Comparison of ENCODE assay signal across 9 mouse cellular contexts in genomic region chr4:41606784-41607183, GRCm38 (mm10). TPM values are rescaled to one million over a fixed set of nuclear protein-coding genes. Genes with fewer than 3 reads are reported as not detected.
DNase-seq lines count a peak whose midpoint lies in the region; ATAC-seq and TF ChIP-seq lines count a peak whose summit lies in the region.
"Had no signal": no experiment of that assay in that cellular context is flagged by ENCODE, and none has a peak within 500 bp of the region (broad histone marks: within the 10 kb centered on the region; RNA-seq: fewer than 3 reads in every experiment).

No protein-coding gene starts in this region.

- H3K4me2 ChIP-seq in hindbrain, embryonic 14.5 days (replicated peaks): no peak overlapping the region
- H3K4me2 ChIP-seq: limb, embryonic 15.5 days had no signal

- intact Hi-C loops in left cerebral cortex, postnatal 36 days (cut with DNase I): no loop called here

- no peaks in the 10 kb centered on the region for H3K36me3 ChIP-seq in hindbrain, embryonic 10.5 days
- no peaks in the 10 kb centered on the region for H3K36me3 ChIP-seq in hindbrain, embryonic 14.5 days (replicated peaks; ENCODE audit: control insufficient read depth, insufficient read depth)
- H3K36me3 ChIP-seq in G1E (replicated peaks): no peaks in the 10 kb centered on the region
- H3K36me3 ChIP-seq: limb, embryonic 15.5 days had no signal

- no peak overlapping the region for H3K4me3 ChIP-seq in hindbrain, embryonic 10.5 days
- no peak overlapping the region for H3K4me3 ChIP-seq in hindbrain, embryonic 14.5 days (replicated peaks; ENCODE audit: low read length)
- no peak overlapping the region for H3K4me3 ChIP-seq in G1E (ENCODE audit: low read depth, low read length)
- H3K4me3 ChIP-seq: limb, embryonic 15.5 days had no signal

- H3K9ac ChIP-seq in hindbrain, embryonic 14.5 days: no peak overlapping the region
- H3K9ac ChIP-seq: limb, embryonic 15.5 days had no signal

- TF ChIP-seq CTCF in G1E (IDR thresholded peaks at IDR 0.05; ENCODE audit: low read depth, low read length): no peak

- peak; percentile 58 for DNase-seq in hindbrain, embryonic 10.5 days (ENCODE audit: low spot score)
- no peak for DNase-seq in hindbrain, embryonic 14.5 days (ENCODE audit: low spot score)
- peak; percentile 22 for DNase-seq in G1E (ENCODE audit: low spot score)
- DNase-seq in embryo, embryonic 11 days: peak; percentile 81
- peak; percentile 78 for DNase-seq in lung, postnatal 14 days
- no peak for DNase-seq in layer of hippocampus, adult 11-12 months (ENCODE audit: low spot score)
- no peak for DNase-seq in left cerebral cortex, postnatal 36 days (ENCODE audit: low spot score in 2 of 2)

- H3K27ac ChIP-seq in hindbrain, embryonic 10.5 days: no peak overlapping the region
- H3K27ac ChIP-seq in hindbrain, embryonic 14.5 days: no peak overlapping the region
- H3K27ac ChIP-seq: limb, embryonic 15.5 days had no signal

- peaks cover 13% of the 10 kb centered on the region for H3K27me3 ChIP-seq in hindbrain, embryonic 10.5 days (ENCODE audit: insufficient read depth, poor library complexity, severe bottlenecking)
- no peaks in the 10 kb centered on the region for H3K27me3 ChIP-seq in hindbrain, embryonic 14.5 days (ENCODE audit: control insufficient read depth, insufficient read depth, low read length)
- peaks cover 18% of the 10 kb centered on the region; the same call in 1 of the 2 replicates for H3K27me3 ChIP-seq in G1E (ENCODE audit: insufficient read depth, low read length)

- no peaks in the 10 kb centered on the region for H3K9me3 ChIP-seq in hindbrain, embryonic 10.5 days
- H3K9me3 ChIP-seq in hindbrain, embryonic 14.5 days (ENCODE audit: control insufficient read depth, low read length): no peaks in the 10 kb centered on the region
- H3K9me3 ChIP-seq in G1E (replicated peaks): no peaks in the 10 kb centered on the region
- H3K9me3 ChIP-seq: limb, embryonic 15.5 days had no signal

- peaks cover 32% of the 10 kb centered on the region for H3K4me1 ChIP-seq in hindbrain, embryonic 10.5 days (replicated peaks)
- peaks cover 10% of the 10 kb centered on the region; the same call in 1 of the 2 replicates for H3K4me1 ChIP-seq in hindbrain, embryonic 14.5 days (replicated peaks; ENCODE audit: control insufficient read depth, insufficient read depth, low read length)
- no peaks in the 10 kb centered on the region for H3K4me1 ChIP-seq in G1E (ENCODE audit: insufficient read depth, low read depth, low read length)
- H3K4me1 ChIP-seq: limb, embryonic 15.5 days had no signal

- ATAC-seq in hindbrain, embryonic 14.5 days (ENCODE audit: low FRiP score): no peak
- no peak for ATAC-seq in G1E (ENCODE audit: extremely low read depth, insufficient number of reproducible peaks, low FRiP score, poor library complexity, severe bottlenecking)
- no peak for ATAC-seq in inflammation-experienced regulatory T-cells, adult 6 months

- WGBS in hindbrain, embryonic 10.5 days: 36% methylated on average over 4 of the region's 4 CpGs
- 55% methylated on average over 4 of the region's 4 CpGs for WGBS in hindbrain, embryonic 14.5 days

RNA-seq across cellular contexts. Expression of gene Enho, which starts 33.3 kb away (rescaled TPM):
- polyA plus RNA-seq in hindbrain, embryonic 10.5 days (2016; fragmentation: Nextera tagmentation; extraction: Ambion mirVana): 27.3 and 50.9 TPM in 2 replicates
- 127 and 130 TPM in 2 replicates for polyA plus RNA-seq in hindbrain, embryonic 14.5 days (2014; fragmentation: Nextera tagmentation; extraction: Ambion mirVana)
- not detected in 2 replicates for total RNA-seq in G1E (2014; fragmentation: Nextera tagmentation)
- total RNA-seq in G1E (2017): 0.22 TPM in 1 of 2 replicates, not detected in the other
- not detected in 2 replicates for polyA plus RNA-seq in G1E (2012)
- 10 to 100 TPM; 60.1 to 71.2 TPM for total RNA-seq in left cerebral cortex, postnatal 36 days (2021)
- not detected for polyA plus RNA-seq in inflammation-experienced regulatory T-cells, adult 6 months (2017; shearing (Covaris generic))

RNA-seq across cellular contexts. Expression of gene Dnaic1, which starts 37.2 kb away (rescaled TPM):
- polyA plus RNA-seq in hindbrain, embryonic 10.5 days (2016; fragmentation: Nextera tagmentation; extraction: Ambion mirVana): 1.4 and 4.3 TPM in 2 replicates
- 2.0 and 2.3 TPM in 2 replicates for polyA plus RNA-seq in hindbrain, embryonic 14.5 days (2014; fragmentation: Nextera tagmentation; extraction: Ambion mirVana)
- total RNA-seq in G1E (2014; fragmentation: Nextera tagmentation) (not detected in 2 replicates), G1E (2017) (0.23 TPM in 1 of 2 replicates, not detected in the other)
- polyA plus RNA-seq in G1E (2012): not detected in 2 replicates
- total RNA-seq in left cerebral cortex, postnatal 36 days (2021): 1 to 10 TPM; 9.4 to 10.0 TPM
- not detected for polyA plus RNA-seq in inflammation-experienced regulatory T-cells, adult 6 months (2017; shearing (Covaris generic))

RNA-seq across cellular contexts. Expression of gene Fam219a, which starts 37.4 kb away (rescaled TPM):
- 6.2 and 8.3 TPM in 2 replicates for polyA plus RNA-seq in hindbrain, embryonic 10.5 days (2016; fragmentation: Nextera tagmentation; extraction: Ambion mirVana)
- 20.0 and 23.5 TPM in 2 replicates for polyA plus RNA-seq in hindbrain, embryonic 14.5 days (2014; fragmentation: Nextera tagmentation; extraction: Ambion mirVana)
- total RNA-seq in G1E (2014; fragmentation: Nextera tagmentation) (2.5 and 2.9 TPM in 2 replicates), G1E (2017) (0.44 and 0.87 TPM in 2 replicates)
- 2.5 and 2.6 TPM in 2 replicates for polyA plus RNA-seq in G1E (2012)
- total RNA-seq in left cerebral cortex, postnatal 36 days (2021): 100 to 1,000 TPM; 194 to 219 TPM
- polyA plus RNA-seq in inflammation-experienced regulatory T-cells, adult 6 months (2017; shearing (Covaris generic)): under 1 TPM; 0.17 to 0.47 (median 0.28) TPM

Comparison
In these comparisons a context has a peak if more than half of its experiments do, and no peak if none do; other contexts are left out.
1. DNase-seq: peak in hindbrain, embryonic 10.5 days (single experiment), G1E (single experiment), embryo, embryonic 11 days (single experiment) and lung, postnatal 14 days (single experiment); none in hindbrain, embryonic 14.5 days (single experiment), layer of hippocampus, adult 11-12 months (single experiment) and left cerebral cortex, postnatal 36 days (0 of 2).
2. RNA of gene Enho, which starts 33.3 kb away (polyA plus RNA-seq): 127 to 130 TPM in hindbrain, embryonic 14.5 days and 27.3 to 50.9 TPM in hindbrain, embryonic 10.5 days; not detected in G1E and not detected in inflammation-experienced regulatory T-cells, adult 6 months; every median in the first group is over 10 times any median in the second.